Mouse (Mus musculus): ENCODE measurements around the gene Crtac1. TPM values are rescaled to one million over a fixed set of nuclear protein-coding genes. Genes with fewer than 3 reads are reported as not detected.

Gene Crtac1
- total and polyA plus RNA-seq, 3 experiments = 0.15 TPM; not detected in 2

DNA sequence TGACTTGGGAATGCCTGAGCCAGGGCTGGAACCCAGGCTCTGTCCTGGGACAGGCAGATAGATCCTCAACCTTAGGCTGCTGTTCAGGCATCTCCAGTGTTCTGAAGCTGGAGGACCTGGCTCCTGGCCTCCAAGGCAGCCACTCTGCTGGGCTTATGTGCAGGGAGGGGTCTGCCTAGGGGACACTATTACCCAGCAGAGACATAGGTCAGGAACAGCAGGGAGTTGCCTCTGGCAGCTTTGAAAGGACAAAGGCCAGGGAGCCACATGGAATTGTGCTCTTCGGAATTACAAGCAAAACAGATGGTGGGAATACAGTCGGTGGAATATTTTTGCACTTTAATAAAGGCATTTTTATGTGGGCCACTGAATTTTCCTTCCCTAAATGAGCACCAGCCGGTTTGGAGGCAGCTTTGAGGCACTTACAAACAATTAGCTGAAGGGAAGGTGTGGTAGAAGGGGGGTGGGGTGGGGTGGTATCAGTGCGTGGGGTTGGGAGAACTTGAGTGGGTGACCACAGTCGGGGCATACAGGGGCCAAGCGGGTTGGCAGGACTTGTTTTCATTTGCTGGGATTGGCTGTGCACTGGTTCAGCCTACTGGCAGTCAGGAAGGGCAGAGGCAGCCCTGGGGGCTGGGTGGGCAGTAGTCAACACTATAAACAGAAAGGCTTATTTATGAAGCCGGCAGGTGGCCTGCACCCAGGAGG, 140.5 kb downstream of the Crtac1 start:
- H3K4me1 ChIP-seq (ENCODE audit: control insufficient read depth in 1 of 2, insufficient read depth in 2 of 2, low read length in 2 of 2) = no peaks in the 10 kb centered on the region
- no peak overlapping the region for H3K4me3 ChIP-seq (ENCODE audit: control insufficient read depth in 1 of 2, insufficient read depth in 1 of 2, low read depth in 2 of 2, low read length in 2 of 2)
- H3K79me2 ChIP-seq (ENCODE audit: control insufficient read depth, insufficient read depth, low read length, poor library complexity) = no peaks in the 10 kb centered on the region
- no peak overlapping the region for H3K27ac ChIP-seq (ENCODE audit: control insufficient read depth, low read depth, low read length)
- no peak overlapping the region for H3K9ac ChIP-seq (ENCODE audit: control insufficient read depth, low read depth, low read length, poor library complexity, severe bottlenecking)
- peaks cover 9 to 11% of the 10 kb centered on the region in 2 experiments; a peak in 3 of 4 replicates for H3K27me3 ChIP-seq (ENCODE audit: control insufficient read depth in 1 of 2, insufficient read depth in 2 of 2, low read length in 2 of 2)
- no peak for TF ChIP-seq BHLHE40 (IDR thresholded peaks at IDR 0.05; ENCODE audit: borderline replicate concordance, low read depth, low read length)
- no peaks in the 10 kb centered on the region for H3K36me3 ChIP-seq (ENCODE audit: control insufficient read depth in 1 of 2, insufficient read depth in 2 of 2, low read length in 2 of 2)
- no peak for DNase-seq (ENCODE audit: low read depth, low spot score)
- H3K9me3 ChIP-seq (replicated peaks; ENCODE audit: insufficient read depth, low read length) = no peaks in the 10 kb centered on the region

DNA sequence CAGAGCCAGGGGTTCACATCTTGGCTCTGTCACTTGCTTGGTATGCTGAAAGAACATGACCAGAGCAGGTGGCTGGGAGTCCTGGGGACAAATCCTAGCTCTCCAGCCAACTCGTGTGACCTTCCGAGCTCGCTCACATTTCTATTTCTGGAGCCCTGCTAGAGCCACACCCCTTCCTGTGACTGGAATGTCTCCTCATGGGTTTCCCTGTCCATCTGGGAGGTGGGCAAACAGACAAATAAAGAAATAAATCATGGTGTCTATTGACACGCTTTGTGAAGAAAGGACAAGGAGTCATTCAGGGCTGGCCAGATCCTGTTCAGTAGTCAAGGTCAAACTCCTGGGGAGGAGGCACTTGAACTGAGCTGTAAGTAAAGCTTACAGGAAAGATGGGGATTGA, 143.2 kb downstream of the Crtac1 start:
- H3K27ac ChIP-seq (ENCODE audit: control insufficient read depth, low read depth, low read length) = no peak overlapping the region

DNA sequence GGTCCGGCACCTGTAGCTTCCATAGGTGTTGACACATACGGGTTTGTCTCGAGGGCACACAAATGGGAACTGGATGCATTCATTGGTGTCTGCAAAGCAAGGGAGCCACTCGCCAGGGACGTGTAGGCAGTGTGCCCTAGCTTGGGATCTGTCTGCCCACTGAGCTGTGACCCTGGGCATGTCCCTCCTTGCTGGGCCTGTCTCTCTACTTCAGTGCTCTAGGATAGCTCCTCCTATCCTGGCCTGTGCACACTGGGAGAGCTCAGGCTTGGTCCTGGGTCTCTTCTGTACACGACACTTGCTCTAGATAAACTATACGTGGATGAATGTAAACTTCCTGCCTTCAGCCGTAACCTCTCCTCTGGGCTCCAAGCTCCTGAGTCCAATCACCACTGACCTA, 147.4 kb downstream of the Crtac1 start:
- Histone ChIP-seq H3K9ac (ENCODE audit: control insufficient read depth, low read depth, low read length, poor library complexity, severe bottlenecking) (no peak overlapping the region), H3K27ac (ENCODE audit: control insufficient read depth, low read depth, low read length) (no peak overlapping the region), H3K4me3 (ENCODE audit: control insufficient read depth in 1 of 2, insufficient read depth in 1 of 2, low read depth in 2 of 2, low read length in 2 of 2) (no peak overlapping the region), H3K27me3 (ENCODE audit: control insufficient read depth in 1 of 2, insufficient read depth in 2 of 2, low read length in 2 of 2) (peaks cover 1 to 6% of the 10 kb centered on the region in 2 experiments; a peak in 3 of 4 replicates), H3K36me3 (ENCODE audit: control insufficient read depth in 1 of 2, insufficient read depth in 2 of 2, low read length in 2 of 2) (no peaks in the 10 kb centered on the region; a peak in 1 of 4 replicates), H3K79me2 (ENCODE audit: control insufficient read depth, insufficient read depth, low read length, poor library complexity) (no peaks in the 10 kb centered on the region), H3K9me3 (replicated peaks; ENCODE audit: insufficient read depth, low read length) (no peaks in the 10 kb centered on the region), H3K4me1 (ENCODE audit: control insufficient read depth in 1 of 2, insufficient read depth in 2 of 2, low read length in 2 of 2) (0 out of 4 replicates have a peak, but pooled peaks cover 0 to 4% of the 10 kb centered on the region in 2 experiments)
- DNase-seq (ENCODE audit: low read depth, low spot score) = no peak
- TF ChIP-seq MAFK (IDR thresholded peaks at IDR 0.05; ENCODE audit: borderline replicate concordance, low read depth, low read length) = no peak
- TF ChIP-seq MAX (IDR thresholded peaks at IDR 0.05; ENCODE audit: low read length) = no peak
- no peak for TF ChIP-seq E2F4 (IDR thresholded peaks at IDR 0.05; ENCODE audit: borderline replicate concordance, low read depth, low read length)

More for the DNA sequence above, 143.2 kb downstream of the Crtac1 start:
- Histone ChIP-seq H3K4me3 (ENCODE audit: control insufficient read depth in 1 of 2, insufficient read depth in 1 of 2, low read depth in 2 of 2, low read length in 2 of 2) (no peak overlapping the region), H3K36me3 (ENCODE audit: control insufficient read depth in 1 of 2, insufficient read depth in 2 of 2, low read length in 2 of 2) (no peaks in the 10 kb centered on the region), H3K79me2 (ENCODE audit: control insufficient read depth, insufficient read depth, low read length, poor library complexity) (no peaks in the 10 kb centered on the region), H3K4me1 (ENCODE audit: control insufficient read depth in 1 of 2, insufficient read depth in 2 of 2, low read length in 2 of 2) (no peaks in the 10 kb centered on the region), H3K27me3 (ENCODE audit: control insufficient read depth in 1 of 2, insufficient read depth in 2 of 2, low read length in 2 of 2) (peaks cover 9 to 11% of the 10 kb centered on the region in 2 experiments; a peak in 3 of 4 replicates), H3K9me3 (replicated peaks; ENCODE audit: insufficient read depth, low read length) (no peaks in the 10 kb centered on the region), H3K9ac (ENCODE audit: control insufficient read depth, low read depth, low read length, poor library complexity, severe bottlenecking) (no peak overlapping the region)
- no peak for TF ChIP-seq RAD21 (IDR thresholded peaks at IDR 0.05; ENCODE audit: low read depth, low read length)
- no peak for TF ChIP-seq MAZ (IDR thresholded peaks at IDR 0.05; ENCODE audit: low read depth, low read length)
- TF ChIP-seq JUND (IDR thresholded peaks at IDR 0.05; ENCODE audit: low read depth, low read length) = no peak
- no peak for TF ChIP-seq KAT2A (conservative IDR thresholded peaks at IDR 0.05; ENCODE audit: low read depth, low read length)
- no peak for TF ChIP-seq NRF1 (IDR thresholded peaks at IDR 0.05; ENCODE audit: insufficient read depth, low read depth, low read length, poor library complexity, severe bottlenecking)
- no peak for TF ChIP-seq MYB (IDR thresholded peaks at IDR 0.05; ENCODE audit: low read depth, low read length)
- no peak for TF ChIP-seq SMC3 (IDR thresholded peaks at IDR 0.05; ENCODE audit: low read depth, low read length)
- no peak for DNase-seq (ENCODE audit: low read depth, low spot score)

Measured in MEL (cell line).